Mouse (Mus musculus): Measurements from ENCODE around the gene Ndufb7. TPM values are rescaled to one million over a fixed set of nuclear protein-coding genes. Genes with fewer than 3 reads are reported as not detected.

Ndufb7 gene
- polyA plus RNA-seq, 1 experiment from 2014 or later = 412 TPM

DNA sequence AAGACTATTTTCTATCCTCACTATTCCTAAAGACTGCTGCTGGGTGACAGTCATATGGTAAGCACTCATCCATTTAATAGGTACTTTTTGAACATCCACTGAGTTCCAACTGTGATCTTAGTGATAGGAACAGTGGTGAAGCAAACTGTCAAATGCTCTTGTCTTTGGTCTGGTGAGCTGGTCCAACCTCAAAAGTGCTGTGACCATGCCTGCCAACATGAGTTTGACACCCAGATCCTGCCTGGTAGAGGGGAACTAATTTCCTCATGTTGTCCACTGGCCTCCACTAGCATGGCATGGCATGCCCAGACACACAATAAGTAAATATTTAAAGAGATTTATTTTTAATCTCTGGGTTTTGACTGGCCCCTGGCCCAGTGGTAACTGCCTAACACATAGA lies 50.2 kb downstream of the Ndufb7 start:
- no peaks in the 10 kb centered on the region for H3K27me3 ChIP-seq

DNA sequence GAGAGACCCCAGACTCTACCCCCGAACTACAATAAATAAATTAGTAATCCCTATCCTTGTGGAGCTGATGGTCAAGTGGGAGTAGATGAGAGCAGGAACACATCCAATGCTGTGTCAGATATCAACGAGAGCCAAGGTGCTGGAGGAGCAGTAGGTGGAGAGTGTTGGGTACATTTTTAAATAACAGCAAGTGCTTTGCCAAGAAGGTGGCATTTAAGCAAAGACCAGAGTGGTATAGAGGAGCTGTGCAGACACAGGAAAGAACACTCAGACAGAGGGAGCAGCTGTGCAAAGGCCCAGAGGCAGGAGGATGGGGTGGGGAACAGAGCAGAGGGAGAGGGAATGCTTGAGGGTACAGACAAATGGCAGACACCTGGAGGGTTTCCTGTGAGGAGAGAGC lies 50.6 kb downstream of the Ndufb7 start:
- H3K36me3 ChIP-seq (ENCODE audit: poor library complexity, severe bottlenecking) = peaks cover 23% of the 10 kb centered on the region
- no peak overlapping the region for H3K9ac ChIP-seq
- no peak overlapping the region for H3K4me3 ChIP-seq
- no peak overlapping the region for H3K4me2 ChIP-seq
- WGBS = 87% methylated on average over 2 of the region's 2 CpGs
- no peak for ATAC-seq
- no peaks in the 10 kb centered on the region for H3K4me1 ChIP-seq
- no peaks in the 10 kb centered on the region for H3K9me3 ChIP-seq (replicated peaks)
- no peak overlapping the region for H3K27ac ChIP-seq
- no peaks in the 10 kb centered on the region for H3K27me3 ChIP-seq

More for the DNA sequence above, 50.2 kb downstream of the Ndufb7 start:
- Histone ChIP-seq H3K4me3 (no peak overlapping the region), H3K9ac (no peak overlapping the region), H3K27ac (no peak overlapping the region), H3K36me3 (ENCODE audit: poor library complexity, severe bottlenecking) (peaks cover 28% of the 10 kb centered on the region), H3K4me2 (no peak overlapping the region), H3K9me3 (replicated peaks) (no peaks in the 10 kb centered on the region), H3K4me1 (peaks cover 4% of the 10 kb centered on the region; the same call in 1 of the 2 replicates)
- no peak for ATAC-seq

GRCm38 (mm10) chr8:83618566-83618965 lies 52.1 kb downstream of the Ndufb7 start:
- ATAC-seq = no peak
- H3K4me1 ChIP-seq = no peaks in the 10 kb centered on the region
- H3K36me3 ChIP-seq (ENCODE audit: poor library complexity, severe bottlenecking) = peaks cover 9% of the 10 kb centered on the region
- no peaks in the 10 kb centered on the region for H3K27me3 ChIP-seq
- H3K4me3 ChIP-seq = no peak overlapping the region
- no peak overlapping the region for H3K9ac ChIP-seq
- no peak overlapping the region for H3K4me2 ChIP-seq
- no peaks in the 10 kb centered on the region for H3K9me3 ChIP-seq (replicated peaks)
- 94% methylated on average over 2 of the region's 2 CpGs for WGBS
- H3K27ac ChIP-seq = no peak overlapping the region

DNA sequence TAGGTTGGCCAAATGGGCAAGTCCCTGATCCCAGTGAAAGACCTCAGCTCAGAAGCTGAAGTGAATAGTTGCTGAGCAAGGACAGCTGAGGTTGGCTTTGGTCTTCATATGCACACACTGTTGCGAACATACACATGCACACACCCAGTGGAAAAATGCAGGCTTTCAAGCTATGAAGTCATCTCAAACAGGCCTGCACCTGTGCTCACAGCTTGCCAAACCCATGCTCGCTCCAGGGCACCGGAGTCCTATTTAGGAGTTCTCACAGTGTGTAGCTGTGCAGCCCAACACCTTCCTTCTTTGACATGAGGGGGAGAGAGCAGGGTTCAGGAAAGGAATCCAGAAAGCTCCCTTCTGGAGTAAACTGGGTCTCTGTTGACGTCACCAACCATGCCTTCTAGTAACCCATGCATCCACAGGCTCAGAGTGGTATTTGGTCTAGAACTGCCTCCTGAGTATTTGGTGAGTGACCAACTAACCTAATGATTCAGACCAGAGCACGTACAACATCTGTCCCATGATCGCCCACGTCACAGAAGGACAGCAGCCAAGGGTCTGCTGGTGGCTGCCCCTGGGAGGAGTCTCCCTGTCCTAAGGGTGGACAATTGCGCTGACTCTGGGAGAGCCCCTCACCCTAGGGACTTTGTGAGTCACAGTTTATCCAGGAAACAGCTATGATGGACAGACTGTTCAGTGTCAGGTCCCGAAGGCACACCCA lies 53.3 kb downstream of the Ndufb7 start:
- ATAC-seq = no peak
- Histone ChIP-seq H3K4me2 (no peak overlapping the region), H3K36me3 (ENCODE audit: poor library complexity, severe bottlenecking) (no peaks in the 10 kb centered on the region), H3K9ac (no peak overlapping the region), H3K27ac (no peak overlapping the region), H3K4me1 (no peaks in the 10 kb centered on the region), H3K27me3 (no peaks in the 10 kb centered on the region), H3K4me3 (no peak overlapping the region), H3K9me3 (replicated peaks) (no peaks in the 10 kb centered on the region)
- 92% methylated on average over 9 of the region's 9 CpGs for WGBS

Other genes starting within 250 kb of the Ndufb7 start
- gene Elmod2, start 234.2 kb upstream of the Ndufb7 start, polyA plus RNA-seq (2015; fragmentation: Nextera tagmentation; extraction: Ambion mirVana) = 27.9 and 28.3 TPM in 2 replicates
- not detected in 2 replicates for gene Mgat4d, start 218.2 kb upstream of the Ndufb7 start, polyA plus RNA-seq (2015; fragmentation: Nextera tagmentation; extraction: Ambion mirVana)
- gene Clgn, start 176.8 kb upstream of the Ndufb7 start, polyA plus RNA-seq (2015; fragmentation: Nextera tagmentation; extraction: Ambion mirVana) = 5.4 and 6.1 TPM in 2 replicates
- 198 and 200 TPM in 2 replicates for gene Scoc, start 108.3 kb upstream of the Ndufb7 start, polyA plus RNA-seq (2015; fragmentation: Nextera tagmentation; extraction: Ambion mirVana)
- gene Olfr370, start 30.9 kb upstream of the Ndufb7 start, polyA plus RNA-seq (2015; fragmentation: Nextera tagmentation; extraction: Ambion mirVana) = 0.15 TPM in 1 of 2 replicates, not detected in the other
- gene Tecr, start 41.3 kb downstream of the Ndufb7 start, polyA plus RNA-seq (2015; fragmentation: Nextera tagmentation; extraction: Ambion mirVana) = 613 and 652 TPM in 2 replicates
- 59.4 and 61.9 TPM in 2 replicates for gene Dnajb1, start 41.5 kb downstream of the Ndufb7 start, polyA plus RNA-seq (2015; fragmentation: Nextera tagmentation; extraction: Ambion mirVana)
- 190 and 196 TPM in 2 replicates for gene Gipc1, start 86.0 kb downstream of the Ndufb7 start, polyA plus RNA-seq (2015; fragmentation: Nextera tagmentation; extraction: Ambion mirVana)
- 0.67 and 0.78 TPM in 2 replicates for gene Ptger1, start 100.0 kb downstream of the Ndufb7 start, polyA plus RNA-seq (2015; fragmentation: Nextera tagmentation; extraction: Ambion mirVana)
- gene Pkn1, start 132.5 kb downstream of the Ndufb7 start, polyA plus RNA-seq (2015; fragmentation: Nextera tagmentation; extraction: Ambion mirVana) = 25.6 and 26.7 TPM in 2 replicates
- gene Ddx39, start 148.5 kb downstream of the Ndufb7 start, polyA plus RNA-seq (2015; fragmentation: Nextera tagmentation; extraction: Ambion mirVana) = 183 and 200 TPM in 2 replicates
- 6.7 and 7.2 TPM in 2 replicates for gene Adgre5, start 174.7 kb downstream of the Ndufb7 start, polyA plus RNA-seq (2015; fragmentation: Nextera tagmentation; extraction: Ambion mirVana)